Mouse (Mus musculus) kidney, postnatal 4 days (tissue): Measurements from ENCODE around the gene Mtif3.

Experiments used
- DNase-seq, 2 experiments: peaks; one replicate each; pipeline ENCODE4 v3.0.0; 2021; ENCODE audit warnings: mixed read lengths in 2 of 2

The Mtif3 gene

DNA sequence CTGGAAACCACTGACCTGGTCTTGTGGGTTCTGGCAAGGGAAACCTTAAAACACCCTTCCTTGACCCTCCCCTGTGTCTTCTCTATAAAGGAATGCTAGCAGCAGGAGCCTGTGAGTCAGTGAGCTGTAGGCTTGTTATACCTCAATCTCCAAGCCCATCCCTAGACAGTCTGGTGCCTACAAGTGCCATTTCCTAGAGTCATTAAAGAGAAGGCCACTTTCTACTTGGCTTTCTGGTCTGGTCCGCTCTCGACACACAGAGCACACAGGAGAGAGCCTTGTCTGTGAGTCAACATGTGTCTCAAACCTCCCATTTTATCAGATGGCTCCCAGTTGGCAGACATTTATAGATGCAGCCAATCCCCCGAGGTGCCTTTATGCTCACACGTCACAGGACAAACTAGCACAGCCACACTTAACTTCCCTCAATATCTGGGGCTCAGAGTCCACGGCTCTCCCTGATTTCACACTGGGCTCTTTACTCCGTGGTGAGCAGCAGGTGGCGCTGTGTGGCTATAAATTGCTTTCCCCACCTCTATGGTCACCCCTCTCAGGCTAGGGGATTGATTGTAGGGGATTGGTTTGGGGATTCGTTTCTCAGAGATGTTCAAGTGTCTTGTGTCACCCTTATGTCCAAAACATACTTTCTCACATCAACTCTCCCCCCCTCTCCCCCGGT lies 49.4 kb downstream of the Mtif3 start:
- peak; percentile 86 to 87 for DNase-seq

DNA sequence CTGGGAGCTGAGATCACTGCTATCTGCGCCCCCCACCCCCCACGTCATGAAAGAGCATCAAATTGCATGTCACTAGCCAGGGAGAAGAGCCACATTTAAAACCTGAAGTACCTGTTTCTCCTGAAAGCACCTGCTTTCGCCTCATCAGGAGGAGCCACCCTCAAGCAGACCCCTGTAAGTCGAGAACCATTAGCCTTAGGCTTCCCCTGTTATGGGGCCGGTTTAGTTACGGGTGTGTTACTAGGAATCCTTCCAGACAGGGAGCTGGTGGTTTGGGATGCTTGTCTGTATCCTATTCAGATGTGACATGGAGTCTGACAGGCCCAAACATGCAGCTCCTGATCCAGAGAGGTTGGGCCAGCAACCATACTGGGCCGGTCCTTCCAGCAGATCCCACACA lies 50.2 kb downstream of the Mtif3 start:
- DNase-seq: no peak

DNA sequence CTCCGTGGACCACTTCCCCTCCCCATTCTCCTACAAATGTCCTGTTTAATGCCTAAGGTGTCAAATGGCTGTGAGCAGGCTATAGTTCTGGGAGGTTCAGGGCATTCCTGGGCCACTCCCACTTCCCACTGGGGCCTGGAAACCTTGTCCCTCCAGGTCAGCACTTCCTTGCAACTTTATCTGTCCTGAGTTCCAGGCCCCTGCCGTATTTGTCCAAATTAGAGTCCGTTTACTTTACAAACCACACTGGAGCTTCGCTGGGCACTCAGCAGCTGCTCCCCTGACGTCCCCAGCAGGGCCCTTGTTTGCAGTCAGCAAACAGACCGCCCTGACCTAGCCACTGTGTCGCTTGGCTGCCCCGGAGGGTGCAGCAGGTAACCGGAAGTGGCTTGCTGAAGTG lies 51.4 kb downstream of the Mtif3 start:
- peak; percentile 28 to 50 for DNase-seq

DNA sequence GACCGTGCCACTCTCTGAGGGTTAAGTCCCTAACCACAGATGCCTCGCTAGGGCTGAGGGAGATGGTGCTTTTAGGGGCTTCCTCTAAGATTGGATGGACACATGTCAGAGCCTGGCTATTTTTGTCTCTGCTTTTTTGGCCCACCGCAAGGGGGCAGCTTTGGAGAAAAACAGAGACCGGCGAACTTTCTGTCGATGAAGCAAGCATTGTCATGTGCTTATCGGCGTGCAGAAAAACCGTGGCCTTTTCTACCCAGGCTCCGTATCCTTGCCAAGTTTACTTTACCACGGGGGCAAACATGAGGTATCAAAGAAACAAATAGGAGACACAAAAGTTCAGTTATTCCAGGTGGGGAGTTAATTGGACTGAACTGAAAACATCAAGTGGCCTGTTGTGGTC lies 55.0 kb downstream of the Mtif3 start:
- no peak for DNase-seq

DNA sequence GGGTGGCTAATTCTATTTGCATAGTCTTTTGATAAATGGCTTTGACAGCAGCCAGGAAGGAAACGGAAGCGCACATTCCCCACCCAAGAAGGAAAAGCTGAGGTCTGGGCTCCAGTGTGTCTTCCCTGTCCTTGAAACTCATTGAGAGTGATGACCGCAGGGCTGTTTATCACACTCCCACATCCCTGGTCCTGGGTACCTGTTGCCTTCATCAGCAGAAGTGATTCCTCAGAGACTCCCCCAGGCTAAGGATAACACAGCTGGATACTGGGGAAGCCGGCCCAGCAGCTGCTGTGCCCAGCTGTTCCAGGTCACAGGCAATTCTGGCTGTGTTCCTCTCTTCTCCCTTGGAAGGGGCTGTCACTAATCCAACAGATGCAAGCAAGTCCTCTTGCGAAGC lies 56.1 kb downstream of the Mtif3 start:
- DNase-seq: peak; percentile 50 to 63

DNA sequence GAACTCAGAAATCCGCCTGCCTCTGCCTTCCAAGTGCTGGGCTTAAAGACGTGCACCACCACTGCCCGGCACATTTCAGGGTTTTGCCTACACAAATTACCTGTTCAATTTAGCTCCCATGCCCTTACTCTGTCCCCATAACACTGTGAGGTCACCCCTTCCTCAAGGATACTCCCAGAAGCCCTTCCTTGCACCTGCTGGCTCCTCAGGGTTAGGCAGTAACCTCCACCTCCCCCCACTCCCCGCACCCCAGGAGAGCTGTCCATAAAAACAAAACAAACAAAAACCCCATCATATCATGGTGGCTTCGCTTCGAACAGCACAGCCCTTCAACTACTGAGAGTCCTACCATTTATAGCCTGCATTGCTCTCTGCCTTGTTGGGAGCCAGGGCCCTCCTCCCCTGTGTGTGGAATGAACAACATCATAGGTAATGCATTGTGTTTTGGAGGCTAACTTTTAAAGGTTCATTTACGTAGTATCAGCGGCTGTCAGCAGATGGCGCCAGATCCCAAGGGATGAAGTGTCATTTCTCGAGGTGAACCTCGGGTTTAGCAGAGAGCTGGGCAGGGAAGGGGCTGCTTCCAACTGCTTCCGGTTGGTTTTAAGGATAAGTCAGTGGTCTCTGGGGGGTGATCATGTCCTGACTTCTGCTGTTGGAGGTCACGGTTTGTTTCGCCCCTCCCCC lies 58.0 kb downstream of the Mtif3 start:
- DNase-seq: peak; percentile 91 to 94

DNA sequence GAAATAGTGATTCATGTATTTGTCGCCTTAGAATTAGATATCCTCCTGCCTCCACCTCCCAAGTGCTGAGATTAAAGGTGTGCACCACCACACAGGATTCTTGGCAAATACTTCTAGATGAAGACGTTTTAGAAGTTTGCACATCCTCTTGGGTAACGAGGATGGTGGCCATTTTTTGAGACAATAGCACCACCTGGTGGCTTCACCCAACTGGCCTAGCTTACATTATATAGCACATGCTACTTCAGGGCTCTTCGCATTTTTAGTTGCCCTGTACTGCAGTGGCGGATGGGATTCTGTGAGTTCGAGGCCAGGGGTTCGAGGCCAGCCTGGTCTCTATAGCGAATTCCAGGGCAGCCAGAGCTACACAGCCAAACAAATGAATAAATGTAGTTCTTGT lies 59.2 kb downstream of the Mtif3 start:
- DNase-seq: peak; percentile 88 to 89
